Mouse (Mus musculus) hindbrain, embryonic 16.5 days (tissue): ENCODE data around the gene Mrps7. TPM values are rescaled to one million over a fixed set of nuclear protein-coding genes. Genes with fewer than 3 reads are reported as not detected.

Source experiments
- ATAC-seq: fragments of 200-750 bp; cut with Nextera tagmentation; 2 replicates; pipeline ENCODE4 v1.8.0; 2017; ENCODE audit warnings: moderate TSS enrichment, moderate library complexity
- H3K27ac ChIP-seq: fragments of 300-500 bp; sonication (generic); 2 replicates; pipeline ENCODE4 v1.5.1; 2014; ENCODE audit warnings: low read depth, mild to moderate bottlenecking, control low read depth, low read length, moderate library complexity
- H3K27me3 ChIP-seq: fragments of 300-500 bp; sonication (generic); replicated peaks from 2 replicates; pipeline ENCODE4 v1.6.1; 2014; ENCODE audit warnings: low read length; ENCODE audit not compliant: control insufficient read depth, insufficient read depth
- H3K36me3 ChIP-seq: fragments of 300-500 bp; sonication (generic); 2 replicates; pipeline ENCODE4 v1.6.1; 2014; ENCODE audit warnings: mild to moderate bottlenecking, low read length, moderate library complexity, mixed read lengths; ENCODE audit not compliant: control insufficient read depth, insufficient read depth
- H3K4me1 ChIP-seq: fragments of 300-500 bp; sonication (generic); 2 replicates; pipeline ENCODE4 v1.6.1; 2014; ENCODE audit warnings: low read depth, low read length; ENCODE audit not compliant: control insufficient read depth, insufficient read depth
- H3K4me2 ChIP-seq: fragments of 300-500 bp; sonication (generic); 2 replicates; pipeline ENCODE4 v1.6.1; 2014; ENCODE audit warnings: mild to moderate bottlenecking, low read length, control low read depth, moderate library complexity
- H3K4me3 ChIP-seq: fragments of 300-500 bp; sonication (generic); 2 replicates; pipeline ENCODE4 v1.5.1; 2014; ENCODE audit warnings: mild to moderate bottlenecking, low read length, control low read depth, moderate library complexity
- H3K9ac ChIP-seq: fragments of 300-500 bp; sonication (generic); 2 replicates; pipeline ENCODE4 v1.6.1; 2014; ENCODE audit warnings: low read depth, mild to moderate bottlenecking, control low read depth, low read length, moderate library complexity
- H3K9me3 ChIP-seq: fragments of 300-500 bp; sonication (generic); 2 replicates; pipeline ENCODE4 v1.6.1; 2014; ENCODE audit warnings: mild to moderate bottlenecking, low read length, moderate library complexity; ENCODE audit not compliant: control insufficient read depth
- WGBS: fragments of 180-500 bp; shearing (Covaris S2); extraction: QIAGEN DNeasy Blood & Tissue Kit; methylation state at CpG from one replicate; pipeline ENCODE4 v1.1.7; 2014; 5-methylcytosine and 5-hydroxymethylcytosine counted together
- polyA plus RNA-seq: library from polyadenylated mRNA; unstranded; fragments of >200 nt; fragmentation: Nextera tagmentation; extraction: Ambion mirVana; gene quantifications from 2 replicates; pipeline ENCODE4 v1.2.1, GENCODE M21; 2015

The Mrps7 gene
- polyA plus RNA-seq, 1 experiment from 2014 or later, result 82.2 TPM

GRCm38 (mm10) chr11:115604304-115604696 lies 575 bp downstream of the Mrps7 start:
- Histone ChIP-seq H3K4me3 (peak overlapping the region; percentile 87), H3K27me3 (no peaks in the 10 kb centered on the region), H3K9me3 (no peaks in the 10 kb centered on the region), H3K9ac (peak overlapping the region; percentile 81), H3K4me1 (peaks cover 28% of the 10 kb centered on the region), H3K4me2 (peak overlapping the region; percentile 97), H3K27ac (peak overlapping the region; percentile 94), H3K36me3 (peaks cover 21% of the 10 kb centered on the region)
- peak; percentile 21 for ATAC-seq
- 0% methylated on average over 26 of the region's 26 CpGs for whole genome bisulfite sequencing

- 93% methylated on average over 18 of the region's 18 CpGs for WGBS
These were observed 3.0 kb downstream of the Mrps7 start for GRCm38 (mm10) chr11:115606733-115607132.

GRCm38 (mm10) chr11:115608421-115609399 lies 5.0 kb downstream of the Mrps7 start:
- no peak overlapping the region for H3K4me2 ChIP-seq
- H3K4me1 ChIP-seq, result peaks cover 26% of the 10 kb centered on the region
- WGBS, result 74% methylated on average over 23 of the region's 23 CpGs
- no peak overlapping the region for H3K4me3 ChIP-seq
- no peaks in the 10 kb centered on the region for H3K9me3 ChIP-seq
- ATAC-seq, result no peak
- H3K27ac ChIP-seq, result no peak overlapping the region; the same call in 1 of the 2 replicates
- no peak overlapping the region for H3K9ac ChIP-seq
- H3K27me3 ChIP-seq, result no peaks in the 10 kb centered on the region
- peaks cover 21% of the 10 kb centered on the region for H3K36me3 ChIP-seq

More at GRCm38 (mm10) chr11:115606733-115607132, 3.0 kb downstream of the Mrps7 start:
- Histone ChIP-seq H3K27ac (no peak overlapping the region), H3K27me3 (no peaks in the 10 kb centered on the region), H3K4me3 (no peak overlapping the region), H3K4me2 (no peak overlapping the region), H3K9ac (no peak overlapping the region), H3K9me3 (no peaks in the 10 kb centered on the region), H3K36me3 (peaks cover 21% of the 10 kb centered on the region), H3K4me1 (peaks cover 28% of the 10 kb centered on the region)
- ATAC-seq, result no peak

- H3K27ac ChIP-seq, result no peak overlapping the region
- WGBS, result 76% methylated on average over 3 of the region's 3 CpGs
- no peak overlapping the region for H3K4me3 ChIP-seq
- peaks cover 3% of the 10 kb centered on the region; the same call in 1 of the 2 replicates for H3K27me3 ChIP-seq
- H3K9ac ChIP-seq, result no peak overlapping the region
- H3K9me3 ChIP-seq, result no peaks in the 10 kb centered on the region
- no peak for ATAC-seq
- no peak overlapping the region for H3K4me2 ChIP-seq
- H3K36me3 ChIP-seq, result peaks cover 21% of the 10 kb centered on the region
- peaks cover 24% of the 10 kb centered on the region for H3K4me1 ChIP-seq
These were observed 5.9 kb downstream of the Mrps7 start for GRCm38 (mm10) chr11:115609576-115609975.

- Histone ChIP-seq H3K4me1 (peaks cover 14% of the 10 kb centered on the region), H3K9ac (no peak overlapping the region), H3K27me3 (peaks cover 3% of the 10 kb centered on the region; the same call in 1 of the 2 replicates), H3K27ac (no peak overlapping the region), H3K36me3 (peaks cover 28% of the 10 kb centered on the region), H3K4me3 (no peak overlapping the region), H3K9me3 (no peaks in the 10 kb centered on the region), H3K4me2 (no peak overlapping the region)
- 75% methylated on average over 6 of the region's 6 CpGs for WGBS
- ATAC-seq, result no peak
These were observed 7.4 kb downstream of the Mrps7 start for GRCm38 (mm10) chr11:115611173-115611572.

- Histone ChIP-seq H3K9ac (peak overlapping the region; percentile 69), H3K9me3 (no peaks in the 10 kb centered on the region), H3K4me1 (peaks cover 14% of the 10 kb centered on the region), H3K36me3 (peaks cover 23% of the 10 kb centered on the region), H3K27ac (peak overlapping the region; percentile 83), H3K27me3 (peaks cover 3% of the 10 kb centered on the region; the same call in 1 of the 2 replicates), H3K4me2 (peak overlapping the region; percentile 92), H3K4me3 (peak overlapping the region; percentile 59)
- 1% methylated on average over 13 of the region's 13 CpGs for WGBS
- ATAC-seq, result peak; percentile 13
These were observed 8.3 kb downstream of the Mrps7 start for GRCm38 (mm10) chr11:115612059-115612409.

GRCm38 (mm10) chr11:115612410-115613137 lies 8.8 kb downstream of the Mrps7 start, which contains the start of gene Mif4gd:
Gene Mif4gd (minus strand): TSS chr11:115612969.
- H3K27ac ChIP-seq, result peak within 1 kb of the TSS; percentile 83
- H3K36me3 ChIP-seq, result peaks cover 18% of the 10 kb centered on the region
- H3K4me1 ChIP-seq, result peaks cover 14% of the 10 kb centered on the region
- H3K9me3 ChIP-seq, result no peaks in the 10 kb centered on the region
- H3K27me3 ChIP-seq, result peaks cover 3% of the 10 kb centered on the region; the same call in 1 of the 2 replicates
- WGBS, result under 1% methylated on average over 74 of the region's 80 CpGs
- peak; percentile 82 for ATAC-seq
- H3K4me2 ChIP-seq, result peak within 1 kb of the TSS; percentile 92
- peak within 1 kb of the TSS; percentile 59 for H3K4me3 ChIP-seq
- peak within 1 kb of the TSS; percentile 69 for H3K9ac ChIP-seq

GRCm38 (mm10) chr11:115613138-115613945 lies 9.6 kb downstream of the Mrps7 start:
- Histone ChIP-seq H3K4me1 (peaks cover 14% of the 10 kb centered on the region), H3K4me2 (peak overlapping the region; percentile 92), H3K4me3 (peak overlapping the region; percentile 59), H3K9ac (peak overlapping the region; percentile 69), H3K27ac (peak overlapping the region; percentile 83), H3K9me3 (no peaks in the 10 kb centered on the region), H3K27me3 (peaks cover 3% of the 10 kb centered on the region; the same call in 1 of the 2 replicates), H3K36me3 (peaks cover 14% of the 10 kb centered on the region)
- under 1% methylated on average over 16 of the region's 16 CpGs for WGBS
- ATAC-seq, result no peak
